Mouse (Mus musculus): ENCODE data around the gene Fgd2. TPM values are rescaled to one million over a fixed set of nuclear protein-coding genes. Genes with fewer than 3 reads are reported as not detected.

The Fgd2 gene
- total RNA-seq, 2 experiments from 2014 or later = 2.1 to 2.8 TPM

DNA sequence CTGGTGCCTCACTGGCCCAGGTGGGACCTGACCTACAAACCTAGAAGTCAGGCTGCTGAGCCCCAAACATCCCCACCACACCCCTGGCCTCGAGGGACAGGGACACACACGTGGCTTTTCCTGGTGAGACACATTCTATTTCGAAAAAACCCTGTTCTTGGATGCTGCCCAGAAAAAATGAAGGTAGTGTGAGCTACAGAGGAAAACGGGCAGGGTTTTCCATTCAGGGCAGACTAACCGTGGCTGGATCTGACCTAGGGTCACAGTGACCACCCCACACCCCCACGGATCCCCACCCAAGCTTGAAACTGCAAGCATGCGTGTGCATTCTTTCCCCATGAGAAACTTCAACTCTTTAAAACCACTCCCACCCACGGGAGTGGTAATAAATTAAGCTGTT is 67.5 kb downstream of the Fgd2 start:
- no peak for DNase-seq

DNA sequence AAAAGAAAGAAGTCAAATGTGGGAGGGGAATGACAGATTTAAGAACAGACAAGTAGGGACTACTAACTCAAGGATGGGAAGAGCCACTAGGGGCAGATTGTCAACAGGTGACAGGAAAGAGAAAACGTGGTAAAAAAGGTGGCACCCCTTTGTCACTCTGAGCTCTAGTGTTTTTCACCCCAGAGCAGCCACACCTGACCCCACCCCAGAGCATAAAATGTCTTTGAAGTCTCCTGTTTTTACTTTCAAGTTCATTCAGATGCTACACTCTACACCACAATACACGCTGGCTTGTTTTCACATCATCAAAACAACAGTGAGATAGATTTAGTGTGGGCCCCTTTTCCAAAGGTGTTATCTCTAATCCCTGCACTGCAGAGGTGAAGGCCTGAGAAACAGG is 68.1 kb downstream of the Fgd2 start:
- DNase-seq = no peak

Other genes with a start within 250 kb of the Fgd2 start
- gene Rab44, start 246.8 kb upstream of the Fgd2 start, total RNA-seq (2021) = under 1 TPM; 0.47 to 0.57 TPM
- gene Cpne5, start 122.7 kb upstream of the Fgd2 start, total RNA-seq (2021) = 1 to 10 TPM; 5.9 to 8.4 TPM
- 10 to 100 TPM; 39.5 to 39.6 TPM for gene Ppil1, start 96.7 kb upstream of the Fgd2 start, total RNA-seq (2021)
- gene BC004004, start 92.1 kb upstream of the Fgd2 start, total RNA-seq (2021) = 100 to 1,000 TPM; 158 to 161 TPM
- 10 to 100 TPM in 1 of 2 experiments, 1 to 10 TPM in 1; 8.8 to 10.2 TPM for gene Pi16, start 43.2 kb upstream of the Fgd2 start, total RNA-seq (2021)
- 100 to 1,000 TPM; 358 to 374 TPM for gene Mtch1, start 13.0 kb upstream of the Fgd2 start, total RNA-seq (2021)
- gene Pim1, start 129.8 kb downstream of the Fgd2 start, total RNA-seq (2021) = 10 to 100 TPM; 74.0 to 77.0 TPM
- gene Gm17657, start 188.7 kb downstream of the Fgd2 start, total RNA-seq (2021) = not detected
- gene Tbc1d22b, start 188.9 kb downstream of the Fgd2 start, total RNA-seq (2021) = 10 to 100 TPM; 15.6 to 16.1 TPM
- gene Tmem217, start 191.5 kb downstream of the Fgd2 start, total RNA-seq (2021) = not detected